Mouse (Mus musculus) midbrain, embryonic 11.5 days (tissue): ENCODE measurements at regions not wholly inside any gene's neighbourhood (a gene's known extent, or its start where the extent isn't known, plus 50 kb on each side); places are given as distances from the start of the nearest gene placed in this dataset.

ENCODE experiments used
- ATAC-seq: fragments of 200-750 bp; cut with Nextera tagmentation; 2 replicates; pipeline ENCODE4 v1.8.0; 2017; ENCODE audit warnings: moderate TSS enrichment, moderate library complexity; ENCODE audit not compliant: low FRiP score
- DNase-seq: peaks from one replicate; pipeline ENCODE4 v3.0.0; 2015; ENCODE audit warnings: low spot score; ENCODE audit errors: missing footprints
- H3K27ac ChIP-seq: fragments of 300-500 bp; sonication (generic); 2 replicates; pipeline ENCODE4 v1.5.1; 2014; ENCODE audit warnings: low read depth, low read length
- H3K27me3 ChIP-seq: fragments of 300-500 bp; sonication (generic); 2 replicates; pipeline ENCODE4 v1.6.1; 2014; ENCODE audit warnings: mild to moderate bottlenecking, low read length, moderate library complexity, mixed read lengths; ENCODE audit not compliant: control insufficient read depth, insufficient read depth
- H3K36me3 ChIP-seq: fragments of 300-500 bp; sonication (generic); 2 replicates; pipeline ENCODE4 v1.6.1; 2014; ENCODE audit warnings: mild to moderate bottlenecking, low read length, moderate library complexity, mixed read lengths; ENCODE audit not compliant: control insufficient read depth, insufficient read depth
- H3K4me1 ChIP-seq: fragments of 300-500 bp; sonication (generic); 2 replicates; pipeline ENCODE4 v1.6.1; 2014; ENCODE audit warnings: low read length; ENCODE audit not compliant: control insufficient read depth, insufficient read depth
- H3K4me2 ChIP-seq: fragments of 300-500 bp; sonication (generic); 2 replicates; pipeline ENCODE4 v1.6.1; 2014; ENCODE audit warnings: mild to moderate bottlenecking, moderate library complexity
- H3K4me3 ChIP-seq: fragments of 300-500 bp; sonication (generic); 2 replicates; pipeline ENCODE4 v1.5.1; 2014; ENCODE audit warnings: low read depth, low read length
- H3K9ac ChIP-seq: fragments of 300-500 bp; sonication (generic); 2 replicates; pipeline ENCODE4 v1.6.1; 2014; ENCODE audit warnings: low read length
- H3K9me3 ChIP-seq: fragments of 300-500 bp; sonication (generic); 2 replicates; pipeline ENCODE4 v1.6.1; 2016; ENCODE audit warnings: low read length; ENCODE audit not compliant: control insufficient read depth
- WGBS: fragments of 180-500 bp; shearing (Covaris S2); extraction: QIAGEN DNeasy Blood & Tissue Kit; methylation state at CpG from one replicate; pipeline ENCODE4 v1.1.7; 2014; 5-methylcytosine and 5-hydroxymethylcytosine counted together

GRCm38 (mm10) chr14:105999801-106000200 lies 103.2 kb upstream of the Spry2 start:
- no peak overlapping the region for H3K27ac ChIP-seq
- H3K4me1 ChIP-seq = no peaks in the 10 kb centered on the region
- no peak overlapping the region for H3K9ac ChIP-seq
- ATAC-seq = no peak
- DNase-seq = no peak
- no peaks in the 10 kb centered on the region for H3K27me3 ChIP-seq
- no peaks in the 10 kb centered on the region for H3K36me3 ChIP-seq
- whole genome bisulfite sequencing = 94% methylated on average over 6 of the region's 6 CpGs
- H3K4me2 ChIP-seq = no peak overlapping the region
- H3K4me3 ChIP-seq = no peak overlapping the region
- no peaks in the 10 kb centered on the region for H3K9me3 ChIP-seq

- Histone ChIP-seq H3K36me3 (no peaks in the 10 kb centered on the region), H3K27me3 (no peaks in the 10 kb centered on the region), H3K9ac (no peak overlapping the region), H3K4me1 (no peaks in the 10 kb centered on the region), H3K9me3 (no peaks in the 10 kb centered on the region), H3K27ac (no peak overlapping the region), H3K4me3 (no peak overlapping the region), H3K4me2 (no peak overlapping the region)
- DNase-seq = no peak
- ATAC-seq = no peak
- WGBS = 95% methylated on average over 2 of the region's 2 CpGs
Measured at GRCm38 (mm10) chr14:106007769-106008168, 98.2 kb upstream of the Trim52 start.

GRCm38 (mm10) chr14:106008951-106009350 lies 97.0 kb upstream of the Trim52 start:
- ATAC-seq (no peak), DNase-seq (no peak)
- Histone ChIP-seq H3K9me3 (no peaks in the 10 kb centered on the region), H3K27me3 (no peaks in the 10 kb centered on the region), H3K4me2 (no peak overlapping the region), H3K4me3 (no peak overlapping the region), H3K9ac (no peak overlapping the region), H3K4me1 (no peaks in the 10 kb centered on the region), H3K27ac (no peak overlapping the region), H3K36me3 (no peaks in the 10 kb centered on the region)
- WGBS = 86% methylated on average over 3 of the region's 3 CpGs

GRCm38 (mm10) chr14:106010961-106011360 lies 95.0 kb upstream of the Trim52 start:
- Histone ChIP-seq H3K4me3 (no peak overlapping the region), H3K4me1 (no peaks in the 10 kb centered on the region), H3K27me3 (no peaks in the 10 kb centered on the region), H3K4me2 (no peak overlapping the region), H3K36me3 (no peaks in the 10 kb centered on the region), H3K27ac (no peak overlapping the region), H3K9me3 (no peaks in the 10 kb centered on the region), H3K9ac (no peak overlapping the region)
- 93% methylated on average over 6 of the region's 6 CpGs for WGBS
- DNase-seq = no peak
- no peak for ATAC-seq

GRCm38 (mm10) chr14:106011991-106012427 lies 94.0 kb upstream of the Trim52 start:
- H3K9ac ChIP-seq = no peak overlapping the region
- H3K4me3 ChIP-seq = no peak overlapping the region
- H3K36me3 ChIP-seq = no peaks in the 10 kb centered on the region
- ATAC-seq = no peak
- DNase-seq = no peak
- H3K27ac ChIP-seq = no peak overlapping the region
- no peaks in the 10 kb centered on the region for H3K9me3 ChIP-seq
- no peaks in the 10 kb centered on the region for H3K4me1 ChIP-seq
- 83% methylated on average over 6 of the region's 6 CpGs for WGBS
- H3K27me3 ChIP-seq = no peaks in the 10 kb centered on the region
- H3K4me2 ChIP-seq = no peak overlapping the region

- Histone ChIP-seq H3K9me3 (no peaks in the 10 kb centered on the region), H3K27me3 (no peaks in the 10 kb centered on the region), H3K36me3 (no peaks in the 10 kb centered on the region), H3K4me1 (no peaks in the 10 kb centered on the region), H3K4me3 (no peak overlapping the region), H3K27ac (no peak overlapping the region), H3K4me2 (no peak overlapping the region), H3K9ac (no peak overlapping the region)
- WGBS = 93% methylated on average over 7 of the region's 7 CpGs
- no peak for DNase-seq
- ATAC-seq = no peak
Measured at GRCm38 (mm10) chr14:106022806-106023205, 83.2 kb upstream of the Trim52 start.

GRCm38 (mm10) chr14:106026815-106027214 lies 79.2 kb upstream of the Trim52 start:
- no peak overlapping the region for H3K4me2 ChIP-seq
- no peaks in the 10 kb centered on the region for H3K36me3 ChIP-seq
- no peak overlapping the region for H3K9ac ChIP-seq
- WGBS = 91% methylated on average over 4 of the region's 4 CpGs
- ATAC-seq = no peak
- no peak overlapping the region for H3K4me3 ChIP-seq
- H3K9me3 ChIP-seq = no peaks in the 10 kb centered on the region
- no peaks in the 10 kb centered on the region for H3K27me3 ChIP-seq
- no peak overlapping the region for H3K27ac ChIP-seq
- H3K4me1 ChIP-seq = no peaks in the 10 kb centered on the region
- peak; percentile 69 for DNase-seq

- DNase-seq (peak; percentile 12), ATAC-seq (no peak)
- no peak overlapping the region for H3K4me3 ChIP-seq
- no peak overlapping the region for H3K9ac ChIP-seq
- no peaks in the 10 kb centered on the region for H3K27me3 ChIP-seq
- no peak overlapping the region for H3K4me2 ChIP-seq
- no peaks in the 10 kb centered on the region for H3K4me1 ChIP-seq
- H3K27ac ChIP-seq = no peak overlapping the region
- H3K9me3 ChIP-seq = no peaks in the 10 kb centered on the region
- WGBS = 89% methylated on average over 5 of the region's 5 CpGs
- no peaks in the 10 kb centered on the region for H3K36me3 ChIP-seq
Measured at GRCm38 (mm10) chr14:106027686-106028085, 78.3 kb upstream of the Trim52 start.

- 92% methylated on average over 1 of the region's 1 CpGs for WGBS
- Histone ChIP-seq H3K27ac (no peak overlapping the region), H3K36me3 (no peaks in the 10 kb centered on the region), H3K4me1 (no peaks in the 10 kb centered on the region), H3K4me2 (no peak overlapping the region), H3K9ac (no peak overlapping the region), H3K4me3 (no peak overlapping the region), H3K27me3 (no peaks in the 10 kb centered on the region), H3K9me3 (no peaks in the 10 kb centered on the region)
- ATAC-seq = no peak
- DNase-seq = no peak
Measured at GRCm38 (mm10) chr14:106031094-106031493, 74.9 kb upstream of the Trim52 start.

GRCm38 (mm10) chr14:106033793-106034192 lies 72.2 kb upstream of the Trim52 start:
- Histone ChIP-seq H3K4me3 (no peak overlapping the region), H3K9me3 (no peaks in the 10 kb centered on the region), H3K27ac (no peak overlapping the region), H3K9ac (no peak overlapping the region), H3K27me3 (no peaks in the 10 kb centered on the region), H3K4me2 (no peak overlapping the region), H3K36me3 (no peaks in the 10 kb centered on the region), H3K4me1 (no peaks in the 10 kb centered on the region)
- WGBS = 92% methylated on average over 2 of the region's 2 CpGs
- DNase-seq (peak; percentile 53), ATAC-seq (no peak)
